Mouse (Mus musculus) erythroid progenitor cell, adult 5-6 weeks (primary cell): ENCODE measurements around the gene Lcmt1. TPM values are rescaled to one million over a fixed set of nuclear protein-coding genes. Genes with fewer than 3 reads are reported as not detected.

Experiments used
- ATAC-seq: replicated peaks from 2 replicates; pipeline ENCODE4 v1.8.0; 2016; ENCODE audit warnings: moderate number of reproducible peaks, mild to moderate bottlenecking, moderate TSS enrichment, inconsistent platforms; ENCODE audit not compliant: poor library complexity, low FRiP score, severe bottlenecking
- total RNA-seq, 2 experiments: library from RNA; stranded (forward) in 1 of 2; stranded (reverse) in 1 of 2; fragments of 150-400 nt in 1 of 2; fragments of 186-747, 209-891 nt in 1 of 2; gene quantifications; 2 replicates each; pipeline versions ENCODE4 v1.2.3 to v1.2.4; 2015 to 2017; ENCODE audit warnings: low replicate concordance in 2 of 2

The Lcmt1 gene
- total RNA-seq (2015; ENCODE audit: low replicate concordance) (16.8 and 24.9 TPM in 2 replicates), total RNA-seq (2017; ENCODE audit: low replicate concordance) (16.0 and 21.4 TPM in 2 replicates)

GRCm38 (mm10) chr7:123369759-123370481, at the start of gene Lcmt1, which contains the start of gene Arhgap17:
Lcmt1 (plus strand) TSS chr7:123369784.
Arhgap17 (minus strand) TSS chr7:123369915.
- peak; percentile 90 for ATAC-seq

GRCm38 (mm10) chr7:123322452-123323121, 47.0 kb upstream of the Lcmt1 start:
- ATAC-seq, result peak; percentile 64

DNA sequence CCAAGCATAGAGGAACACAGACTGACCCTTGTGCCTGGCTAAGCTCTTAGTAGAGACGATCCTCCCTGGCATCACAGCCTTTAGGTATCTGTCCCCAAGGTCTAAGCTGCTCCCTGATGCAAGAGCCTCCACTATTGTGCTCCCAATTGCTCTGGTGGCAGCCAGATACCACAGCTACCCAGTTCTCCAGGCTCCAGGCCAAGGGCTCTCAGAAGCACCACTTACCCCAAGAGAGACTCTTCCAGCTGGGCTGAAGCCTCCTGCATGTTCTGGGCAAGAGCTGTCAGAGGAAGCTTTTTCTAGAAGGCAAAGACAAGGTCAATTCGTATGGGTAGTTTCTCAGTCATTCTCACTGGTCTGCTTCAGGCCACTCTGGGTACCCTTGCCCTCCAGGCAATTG, 46.2 kb upstream of the Lcmt1 start:
- ATAC-seq, result no peak

- no peak for ATAC-seq
Observed at GRCm38 (mm10) chr7:123324105-123324504, 45.5 kb upstream of the Lcmt1 start.

DNA sequence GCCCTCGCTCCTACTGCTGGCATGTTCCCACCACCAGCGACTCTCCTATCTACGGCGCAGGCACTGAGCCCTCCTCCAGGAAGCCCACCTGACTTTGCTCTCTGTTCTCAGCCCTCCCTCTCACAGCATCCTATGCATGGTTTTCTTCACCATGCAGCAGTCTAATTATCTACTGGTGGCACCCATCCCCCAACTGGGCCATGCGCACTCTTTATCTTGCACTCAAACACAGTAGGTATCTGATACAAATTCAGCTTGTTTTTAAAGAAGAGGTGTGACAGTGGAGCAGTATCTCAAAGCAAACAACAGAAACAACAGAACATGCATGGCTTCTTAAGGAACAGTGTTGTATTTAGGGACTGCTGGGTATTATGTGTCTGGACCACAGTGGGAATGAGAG, 43.5 kb upstream of the Lcmt1 start:
- no peak for ATAC-seq

DNA sequence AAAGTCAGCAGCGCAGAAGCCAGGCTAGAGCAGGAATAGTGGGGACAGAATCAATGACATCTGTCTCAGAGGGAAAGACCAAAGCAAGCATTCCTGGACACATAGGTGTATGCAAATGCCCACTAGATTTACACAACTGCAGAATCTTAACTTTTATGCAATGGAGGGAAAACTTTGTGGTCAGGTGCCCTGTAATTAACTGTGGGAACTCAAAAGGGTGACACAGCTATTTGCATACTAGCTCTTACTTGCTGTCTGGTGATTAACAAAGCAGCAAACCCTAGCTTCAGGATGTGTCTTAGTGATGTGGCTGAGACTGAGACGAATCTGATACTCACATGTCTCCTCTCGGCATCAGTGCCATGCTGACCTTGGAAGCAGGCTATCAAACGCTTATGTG, 42.7 kb upstream of the Lcmt1 start:
- ATAC-seq, result no peak

GRCm38 (mm10) chr7:123327909-123328308, 41.7 kb upstream of the Lcmt1 start:
- no peak for ATAC-seq

GRCm38 (mm10) chr7:123330506-123330905, 39.1 kb upstream of the Lcmt1 start:
- no peak for ATAC-seq

- no peak for ATAC-seq
Observed at GRCm38 (mm10) chr7:123336322-123336721, 33.3 kb upstream of the Lcmt1 start.

- ATAC-seq, result no peak
Observed at GRCm38 (mm10) chr7:123338351-123338750, 31.2 kb upstream of the Lcmt1 start.

GRCm38 (mm10) chr7:123341896-123342295, 27.7 kb upstream of the Lcmt1 start:
- no peak for ATAC-seq

- no peak for ATAC-seq
Observed at GRCm38 (mm10) chr7:123344079-123344780, 25.4 kb upstream of the Lcmt1 start.

GRCm38 (mm10) chr7:123345041-123345544, 24.5 kb upstream of the Lcmt1 start:
- no peak for ATAC-seq

DNA sequence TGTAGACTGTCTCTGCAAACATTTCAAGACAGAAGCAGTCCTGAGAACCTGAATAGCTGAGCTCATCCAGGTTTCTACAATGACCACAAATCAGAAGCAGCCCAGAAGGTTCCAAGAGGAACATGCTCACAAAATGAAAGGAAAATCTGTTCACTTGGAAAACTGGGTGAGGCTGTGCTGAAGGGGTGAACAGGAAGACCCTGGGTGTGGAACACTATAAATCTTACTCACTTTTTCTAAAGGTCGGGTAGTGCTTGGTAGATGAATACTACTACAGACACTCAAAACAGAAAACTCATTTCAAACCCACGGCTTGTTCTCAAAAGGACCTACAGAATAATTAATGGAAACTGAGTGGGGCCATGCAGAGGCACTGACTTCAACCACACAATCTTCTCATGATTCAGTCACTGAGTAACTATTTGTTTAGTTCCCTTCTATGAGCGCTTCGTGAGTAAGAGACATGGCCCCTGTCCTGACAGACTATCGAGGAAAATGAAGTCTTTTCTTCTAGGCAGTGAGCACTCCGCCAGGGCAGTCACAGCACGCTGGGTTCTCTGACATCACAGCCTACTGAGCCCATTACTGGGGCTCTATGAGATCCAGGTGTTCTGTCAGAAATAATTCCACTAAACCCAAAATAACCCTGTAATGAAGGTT, 22.8 kb upstream of the Lcmt1 start:
- ATAC-seq, result no peak

- ATAC-seq, result no peak
Observed at GRCm38 (mm10) chr7:123349813-123350212, 19.8 kb upstream of the Lcmt1 start.

- no peak for ATAC-seq
Observed at GRCm38 (mm10) chr7:123350243-123350642, 19.3 kb upstream of the Lcmt1 start.

DNA sequence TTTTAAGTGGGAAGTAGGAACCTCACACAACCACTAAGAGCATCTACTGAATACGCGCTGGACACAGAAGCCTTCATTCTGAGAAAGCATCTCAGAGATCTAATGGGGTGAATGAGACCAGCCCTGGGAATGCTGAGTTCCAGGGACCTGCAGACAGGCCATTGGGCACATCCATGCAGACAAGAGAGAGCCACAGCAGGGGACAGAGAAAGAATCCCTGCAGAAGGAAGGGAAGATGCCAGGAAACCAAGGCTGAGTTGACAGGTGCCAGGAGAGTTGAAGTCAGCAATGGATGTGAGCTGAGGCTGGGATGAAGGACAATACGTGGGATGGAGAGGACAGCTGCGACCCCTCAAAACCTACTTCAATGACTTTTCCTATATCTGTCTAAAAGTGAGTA, 16.5 kb upstream of the Lcmt1 start:
- no peak for ATAC-seq

DNA sequence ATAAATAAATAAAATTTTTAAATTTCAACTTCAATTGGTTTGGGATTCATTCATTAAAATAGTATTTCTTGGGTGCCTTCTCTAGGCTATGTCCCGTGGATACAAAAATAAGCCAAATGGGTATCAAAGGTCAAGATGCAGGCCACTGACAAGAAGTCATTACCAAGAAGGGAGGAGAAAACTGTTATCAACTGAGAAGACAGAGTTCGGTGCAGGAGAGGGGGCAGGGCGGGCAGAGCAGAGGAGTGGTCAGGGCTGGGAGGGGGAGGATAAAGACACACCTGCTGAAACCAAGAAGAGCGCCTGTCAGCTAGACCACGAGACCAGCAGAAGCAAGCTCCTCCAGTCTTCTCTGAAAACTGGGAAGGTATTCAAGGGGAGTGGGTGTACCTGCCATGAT, 15.7 kb upstream of the Lcmt1 start:
- ATAC-seq, result peak; percentile 78

DNA sequence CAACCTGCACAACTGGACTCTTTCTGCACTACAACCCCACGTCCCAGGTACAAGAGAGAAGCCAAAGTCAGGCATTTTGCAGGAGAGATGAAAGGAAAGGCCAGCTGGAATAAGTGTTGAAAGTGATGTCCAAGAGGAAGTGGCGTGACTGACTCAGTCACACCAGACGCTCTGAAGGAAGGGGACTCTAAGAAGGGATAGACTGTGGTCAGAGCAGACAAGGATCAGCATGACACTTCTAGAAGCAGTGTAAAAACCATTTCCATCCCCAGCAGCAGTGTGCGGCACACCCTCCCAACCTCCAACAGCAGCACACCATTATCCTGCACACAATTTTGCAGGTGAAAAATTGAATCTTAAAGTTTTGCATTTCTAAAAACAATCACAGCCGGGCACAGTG, 15.2 kb upstream of the Lcmt1 start:
- ATAC-seq, result peak; percentile 28; the same call in 1 of the 2 replicates

GRCm38 (mm10) chr7:123354851-123355250, 14.7 kb upstream of the Lcmt1 start:
- no peak for ATAC-seq
